Mouse (Mus musculus): ENCODE results near the gene Igsf11. TPM values are rescaled to one million over a fixed set of nuclear protein-coding genes. Genes with fewer than 3 reads are reported as not detected.

Igsf11 gene
- total and polyA plus RNA-seq, 3 experiments: 0.05 to 0.19 TPM; not detected in 1

DNA sequence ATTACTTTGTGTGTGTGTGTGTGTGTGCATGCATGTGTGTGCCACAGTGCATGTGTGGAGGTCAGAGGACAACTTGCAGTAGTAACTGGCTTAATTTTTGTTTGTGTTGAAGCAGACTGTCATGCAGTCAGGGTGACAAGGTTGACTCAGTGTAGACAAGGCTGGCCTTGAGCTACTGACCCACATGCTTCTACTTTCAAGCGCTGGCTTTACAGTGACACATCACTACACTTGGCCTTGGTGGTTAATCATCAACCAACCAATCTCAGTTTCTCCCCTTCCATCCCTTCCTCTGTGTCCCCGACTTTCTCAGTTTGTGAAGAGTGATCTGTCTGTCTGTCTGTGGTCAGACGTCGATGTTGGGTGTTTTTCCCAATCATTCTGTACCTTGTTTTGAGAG, 23.0 kb downstream of the Igsf11 start:
- Histone ChIP-seq H3K27ac (ENCODE audit: insufficient read depth, low read depth) (no peak overlapping the region), H3K9me3 (replicated peaks; ENCODE audit: low read length) (no peaks in the 10 kb centered on the region), H3K4me1 (ENCODE audit: control insufficient read depth in 1 of 2, insufficient read depth in 2 of 2) (no peaks in the 10 kb centered on the region), H3K79me2 (replicated peaks; ENCODE audit: control insufficient read depth, extremely low read depth, insufficient read depth, poor library complexity, severe bottlenecking) (no peaks in the 10 kb centered on the region), H3K4me2 (ENCODE audit: insufficient read depth, low read depth, poor library complexity, severe bottlenecking) (no peak overlapping the region), H3K36me3 (replicated peaks in 1 of 2; ENCODE audit: control insufficient read depth in 1 of 2, insufficient read depth in 1 of 2, low read length in 1 of 2) (no peaks in the 10 kb centered on the region), H3K4me3 (replicated peaks in 1 of 3; ENCODE audit: low read depth in 2 of 3, low read length in 2 of 3, poor library complexity in 1 of 3) (no peak overlapping the region), H3K9ac (ENCODE audit: insufficient read depth, low read depth) (no peak overlapping the region), H3K27me3 (replicated peaks) (peaks cover 38% of the 10 kb centered on the region)
- TF ChIP-seq MAX (IDR thresholded peaks at IDR 0.05; ENCODE audit: low read length) (no peak), ELF1 (IDR thresholded peaks at IDR 0.05; ENCODE audit: low read depth, low read length) (no peak), BHLHE40 (IDR thresholded peaks at IDR 0.05; ENCODE audit: low read depth, low read length) (no peak), E2F4 (IDR thresholded peaks at IDR 0.05; ENCODE audit: insufficient replicate concordance, low read depth, low read length) (no peak), SIN3A (IDR thresholded peaks at IDR 0.05; ENCODE audit: low read length) (no peak)
- dilution Hi-C loops (cut with MboI; ENCODE audit: extremely low pct_ligation_motif_present, extremely low pct_unique_long_range_greater_than_20kb, low sequenced_read_pairs) (no loop called here), in situ Hi-C loops (cut with MboI; ENCODE audit: low pct_ligation_motif_present, low pct_unique_long_range_greater_than_20kb, low sequenced_read_pairs) (no loop called here)
- no peak for DNase-seq (ENCODE audit: extremely low read depth)

GRCm38 (mm10) chr16:38916053-38916786, 23.7 kb downstream of the Igsf11 start:
- Histone ChIP-seq H3K9me3 (replicated peaks; ENCODE audit: low read length) (no peaks in the 10 kb centered on the region), H3K27ac (ENCODE audit: insufficient read depth, low read depth) (no peak overlapping the region), H3K36me3 (replicated peaks in 1 of 2; ENCODE audit: control insufficient read depth in 1 of 2, insufficient read depth in 1 of 2, low read length in 1 of 2) (no peaks in the 10 kb centered on the region), H3K4me3 (replicated peaks in 1 of 3; ENCODE audit: low read depth in 2 of 3, low read length in 2 of 3, poor library complexity in 1 of 3) (no peak overlapping the region), H3K79me2 (replicated peaks; ENCODE audit: control insufficient read depth, extremely low read depth, insufficient read depth, poor library complexity, severe bottlenecking) (no peaks in the 10 kb centered on the region), H3K27me3 (replicated peaks) (peaks cover 42% of the 10 kb centered on the region), H3K9ac (ENCODE audit: insufficient read depth, low read depth) (no peak overlapping the region), H3K4me1 (ENCODE audit: control insufficient read depth in 1 of 2, insufficient read depth in 2 of 2) (no peaks in the 10 kb centered on the region), H3K4me2 (ENCODE audit: insufficient read depth, low read depth, poor library complexity, severe bottlenecking) (no peak overlapping the region)
- dilution Hi-C loops (cut with MboI; ENCODE audit: extremely low pct_ligation_motif_present, extremely low pct_unique_long_range_greater_than_20kb, low sequenced_read_pairs) (no loop called here), in situ Hi-C loops (cut with MboI; ENCODE audit: low pct_ligation_motif_present, low pct_unique_long_range_greater_than_20kb, low sequenced_read_pairs) (no loop called here)
- TF ChIP-seq POLR2A (IDR thresholded peaks at IDR 0.05; ENCODE audit: low read depth, low read length) (no peak), MAX (IDR thresholded peaks at IDR 0.05; ENCODE audit: low read length) (no peak), USF2 (conservative IDR thresholded peaks at IDR 0.05; ENCODE audit: low read depth, low read length) (no peak), HCFC1 (IDR thresholded peaks at IDR 0.05; ENCODE audit: low read depth, low read length) (no peak), MEF2A (IDR thresholded peaks at IDR 0.05; ENCODE audit: borderline replicate concordance, low read depth, low read length) (no peak), USF1 (IDR thresholded peaks at IDR 0.05; ENCODE audit: low read depth, low read length) (no peak), TBP (conservative IDR thresholded peaks at IDR 0.05; ENCODE audit: low read depth, low read length) (no peak)
- DNase-seq (ENCODE audit: extremely low read depth): no peak

GRCm38 (mm10) chr16:38916885-38917284, 24.4 kb downstream of the Igsf11 start:
- no peak for TF ChIP-seq PAX5 (IDR thresholded peaks at IDR 0.05; ENCODE audit: low read length)
- Histone ChIP-seq H3K4me2 (ENCODE audit: insufficient read depth, low read depth, poor library complexity, severe bottlenecking) (no peak overlapping the region), H3K27me3 (replicated peaks) (peaks cover 44% of the 10 kb centered on the region), H3K4me3 (replicated peaks in 1 of 3; ENCODE audit: low read depth in 2 of 3, low read length in 2 of 3, poor library complexity in 1 of 3) (no peak overlapping the region), H3K9ac (ENCODE audit: insufficient read depth, low read depth) (no peak overlapping the region), H3K4me1 (ENCODE audit: control insufficient read depth in 1 of 2, insufficient read depth in 2 of 2) (no peaks in the 10 kb centered on the region), H3K36me3 (replicated peaks in 1 of 2; ENCODE audit: control insufficient read depth in 1 of 2, insufficient read depth in 1 of 2, low read length in 1 of 2) (no peaks in the 10 kb centered on the region), H3K9me3 (replicated peaks; ENCODE audit: low read length) (no peaks in the 10 kb centered on the region), H3K79me2 (replicated peaks; ENCODE audit: control insufficient read depth, extremely low read depth, insufficient read depth, poor library complexity, severe bottlenecking) (no peaks in the 10 kb centered on the region), H3K27ac (ENCODE audit: insufficient read depth, low read depth) (no peak overlapping the region)
- DNase-seq (ENCODE audit: extremely low read depth): no peak
- in situ Hi-C loops (cut with MboI; ENCODE audit: low pct_ligation_motif_present, low pct_unique_long_range_greater_than_20kb, low sequenced_read_pairs) (no loop called here), dilution Hi-C loops (cut with MboI; ENCODE audit: extremely low pct_ligation_motif_present, extremely low pct_unique_long_range_greater_than_20kb, low sequenced_read_pairs) (no loop called here)

Data from CH12.LX (cell line).